Mouse (Mus musculus): ENCODE measurements around the gene Boc.

GRCm38 (mm10) chr16:44498447-44498846, 60.2 kb downstream of the Boc start:
- TF ChIP-seq TAL1 (IDR thresholded peaks at IDR 0.05; ENCODE audit: low read length) (no peak), GATA1 (IDR thresholded peaks at IDR 0.05; ENCODE audit: low read length) (no peak)
